Mouse (Mus musculus) ovary, postnatal 36 days (tissue): ENCODE data around the gene Zfp69.

ENCODE experiments used
- DNase-seq: peaks from one replicate; pipeline ENCODE4 v3.0.0; 2022; ENCODE audit warnings: low spot score, mixed read lengths

Zfp69 gene

DNA sequence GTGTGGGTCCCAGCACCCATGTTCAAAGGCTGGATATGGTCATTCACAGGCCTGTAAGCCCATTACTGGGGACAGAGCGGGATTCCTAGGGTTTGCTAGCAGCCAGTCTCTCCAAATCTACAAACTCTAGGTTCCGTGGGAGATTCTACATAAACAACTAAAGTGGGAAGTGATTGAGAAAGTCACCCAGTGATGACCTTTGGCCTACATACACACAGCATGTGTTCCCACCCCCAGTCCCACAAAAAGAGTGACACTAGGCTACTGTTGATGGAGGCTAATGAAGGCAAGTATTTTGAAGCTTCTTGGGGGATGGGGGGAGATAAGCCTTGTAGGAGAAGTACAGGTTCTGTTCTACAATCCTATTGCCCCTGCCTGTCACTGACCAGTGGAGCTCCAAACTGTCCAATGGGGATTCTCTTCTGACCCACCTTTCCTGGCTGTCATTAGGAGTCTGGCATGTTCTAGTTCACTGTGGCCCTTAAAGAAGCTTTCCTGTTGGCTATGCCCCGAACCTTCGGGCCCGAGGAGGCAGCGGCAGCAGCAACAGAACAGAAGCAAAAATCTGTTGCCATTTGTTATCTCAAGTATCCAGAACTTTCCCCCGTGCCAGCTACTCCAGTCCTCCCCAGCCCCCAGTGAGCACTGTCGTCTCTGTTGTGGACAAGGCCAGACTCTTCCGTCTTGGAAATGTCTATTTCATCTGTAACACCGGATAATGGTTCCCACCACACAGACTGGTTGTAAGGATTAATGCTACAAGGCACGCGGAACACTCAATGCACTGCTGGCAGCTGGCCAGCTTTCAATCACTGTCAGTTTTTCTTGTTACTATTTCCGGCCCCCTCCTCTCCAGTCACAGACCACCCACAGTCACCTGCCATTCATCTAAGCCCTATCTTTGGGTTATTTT lies 66.0 kb downstream of the Zfp69 start:
- no peak for DNase-seq

DNA sequence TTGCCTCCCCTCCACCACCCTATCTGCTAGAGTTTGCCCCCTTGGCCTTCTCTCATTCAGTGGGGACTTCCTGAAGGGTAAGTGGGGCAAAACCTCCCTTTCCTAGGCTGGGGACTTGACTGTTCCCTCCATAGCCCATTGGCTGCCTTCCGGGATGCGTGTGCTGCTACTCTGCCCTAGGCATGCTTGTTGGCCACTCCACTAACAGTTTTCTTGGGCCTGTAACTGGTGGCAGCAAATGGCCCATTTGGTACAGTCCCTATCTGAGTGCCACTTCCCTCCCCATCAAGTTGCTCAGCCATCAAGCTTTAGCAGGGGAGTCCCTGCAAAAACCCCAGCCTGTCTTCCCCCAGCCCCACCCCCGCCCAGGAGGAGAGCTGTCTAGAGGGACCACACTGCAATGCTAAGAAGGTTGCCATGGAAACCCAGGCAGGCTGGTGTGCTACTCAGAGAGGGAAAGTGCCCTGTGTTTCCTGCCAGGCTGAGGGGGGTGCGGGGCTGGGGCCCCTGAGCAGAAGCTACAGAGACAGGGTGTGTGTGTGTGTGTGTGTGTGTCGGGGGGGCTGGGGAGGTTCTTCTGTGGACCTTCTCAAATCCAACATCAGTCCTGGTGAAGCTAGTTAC lies 69.4 kb downstream of the Zfp69 start:
- no peak for DNase-seq

DNA sequence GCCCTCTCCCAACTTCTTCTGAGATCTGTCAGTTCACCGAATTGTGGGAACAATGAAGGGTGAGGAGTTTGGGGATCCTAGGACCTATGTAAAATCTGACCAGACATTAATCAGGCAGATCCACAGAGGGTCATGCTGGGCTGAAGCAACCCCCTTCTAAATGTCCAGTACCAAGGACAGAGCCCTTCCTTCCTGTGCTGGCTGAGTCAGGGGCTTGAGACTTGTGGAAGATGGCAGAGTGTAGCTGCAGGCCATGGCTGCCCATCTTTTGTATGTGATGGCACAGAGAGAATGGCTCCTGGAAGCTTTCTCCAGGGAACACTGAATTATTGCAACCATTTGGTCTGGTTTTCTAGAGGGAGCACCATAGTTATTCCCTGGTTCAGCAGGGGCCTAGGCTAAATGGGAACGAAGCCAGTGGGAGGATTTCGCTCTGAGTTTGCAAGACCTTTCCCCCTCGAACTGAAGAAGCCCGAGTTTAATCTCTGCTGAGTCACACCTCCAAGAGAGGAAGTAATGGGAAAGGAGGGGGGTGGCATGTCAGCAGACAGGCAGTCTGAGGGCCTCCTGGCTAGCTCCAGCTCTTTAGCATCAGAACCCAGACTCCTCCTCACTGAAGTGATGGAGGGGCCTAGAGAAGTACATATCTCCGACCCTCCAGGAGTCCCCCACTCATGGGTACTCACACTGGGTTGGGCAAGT lies 70.6 kb downstream of the Zfp69 start:
- no peak for DNase-seq
